Mouse (Mus musculus): ENCODE results near the gene Abr.

DNA sequence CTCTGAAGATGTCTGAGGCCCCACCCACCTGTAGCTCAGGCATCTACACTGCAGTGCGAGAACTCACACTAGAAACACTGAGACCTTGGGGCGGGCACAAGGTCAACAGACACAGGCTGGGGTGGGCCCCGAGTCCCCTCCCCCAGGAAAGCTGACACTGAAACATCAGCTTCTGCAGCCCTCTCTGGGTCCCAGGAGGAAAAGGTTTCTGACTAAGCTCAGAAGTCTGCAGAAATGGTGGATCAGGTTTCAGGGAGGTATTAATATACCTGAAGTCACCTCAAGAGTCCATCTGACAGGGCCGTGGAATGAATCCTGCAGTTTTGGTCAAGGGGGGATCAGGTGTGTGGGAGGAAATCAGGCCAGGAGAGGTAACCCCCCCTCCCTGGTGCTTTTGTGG lies 156.2 kb downstream of the Abr start:
- no peak for TF ChIP-seq CTCF (IDR thresholded peaks at IDR 0.05; ENCODE audit: extremely low read depth, insufficient read length, insufficient replicate concordance, low read depth, low read length)
- TF ChIP-seq POLR2A (IDR thresholded peaks at IDR 0.05; ENCODE audit: low read depth, low read length): no peak
